Mouse (Mus musculus) intestine, embryonic 14.5 days (tissue): ENCODE measurements at regions not wholly inside any gene's neighbourhood (a gene's known extent, or its start where the extent isn't known, plus 50 kb on each side); places are given as distances from the start of the nearest gene placed in this dataset.

Experiments
- ATAC-seq: fragments of 200-750 bp; cut with Nextera tagmentation; replicated peaks from 2 replicates; pipeline ENCODE4 v1.8.0; 2017; ENCODE audit warnings: low read depth, moderate number of reproducible peaks, moderate TSS enrichment, moderate library complexity; ENCODE audit not compliant: low FRiP score, low TSS enrichment
- DNase-seq: peaks from one replicate; pipeline ENCODE4 v3.0.0-alpha.2; 2018; ENCODE audit warnings: low spot score
- H3K27ac ChIP-seq: fragments of 300-500 bp; sonication (generic); 2 replicates; pipeline ENCODE4 v1.5.1; 2014; ENCODE audit warnings: low read depth, mild to moderate bottlenecking, control low read depth
- H3K27me3 ChIP-seq: fragments of 300-500 bp; sonication (generic); replicated peaks from 2 replicates; pipeline ENCODE4 v1.6.1; 2014; ENCODE audit warnings: low read length, control low read depth; ENCODE audit not compliant: control insufficient read depth, insufficient read depth
- H3K36me3 ChIP-seq: fragments of 300-500 bp; sonication (generic); 2 replicates; pipeline ENCODE4 v1.6.1; 2014; ENCODE audit warnings: low read length, control low read depth; ENCODE audit not compliant: control insufficient read depth, insufficient read depth
- H3K4me1 ChIP-seq: fragments of 300-500 bp; sonication (generic); replicated peaks from 2 replicates; pipeline ENCODE4 v1.6.1; 2014; ENCODE audit warnings: low read length, control low read depth, mixed read lengths; ENCODE audit not compliant: control insufficient read depth, insufficient read depth
- H3K4me2 ChIP-seq: fragments of 300-500 bp; sonication (generic); 2 replicates; pipeline ENCODE4 v1.6.1; 2014; ENCODE audit warnings: low read length
- H3K4me3 ChIP-seq: fragments of 300-500 bp; sonication (generic); 2 replicates; pipeline ENCODE4 v1.5.1; 2014; ENCODE audit warnings: low read depth, low read length, control low read depth, mixed read lengths
- H3K9ac ChIP-seq: fragments of 300-500 bp; sonication (generic); 2 replicates; pipeline ENCODE4 v1.6.1; 2014; ENCODE audit warnings: mild to moderate bottlenecking, low read length
- H3K9me3 ChIP-seq: fragments of 300-500 bp; sonication (generic); 2 replicates; pipeline ENCODE4 v1.6.1; 2016; ENCODE audit warnings: low read length, control low read depth; ENCODE audit not compliant: control insufficient read depth
- WGBS: fragments of 180-500 bp; shearing (Covaris S2); extraction: QIAGEN DNeasy Blood & Tissue Kit; methylation state at CpG from one replicate; pipeline ENCODE4 v1.1.7; 2014; 5-methylcytosine and 5-hydroxymethylcytosine counted together

GRCm38 (mm10) chr13:81944047-81944446 is 161.2 kb downstream of the Cetn3 start:
- Histone ChIP-seq H3K9ac (no peak overlapping the region), H3K4me2 (peak overlapping the region; percentile 48), H3K4me3 (peak overlapping the region; percentile 17), H3K4me1 (peaks cover 4% of the 10 kb centered on the region), H3K27ac (no peak overlapping the region), H3K9me3 (no peaks in the 10 kb centered on the region), H3K27me3 (no peaks in the 10 kb centered on the region), H3K36me3 (no peaks in the 10 kb centered on the region)
- ATAC-seq (peak; percentile 64; the same call in 1 of the 2 replicates), DNase-seq (peak; percentile 90)
- 12% methylated on average over 9 of the region's 9 CpGs for WGBS

- ATAC-seq (0 out of 2 replicates have a peak, but pooled peaks have one; percentile 52), DNase-seq (no peak)
- peak overlapping the region; percentile 17 for H3K4me3 ChIP-seq
- no peaks in the 10 kb centered on the region for H3K36me3 ChIP-seq
- H3K9ac ChIP-seq, result no peak overlapping the region
- H3K27me3 ChIP-seq, result no peaks in the 10 kb centered on the region
- peaks cover 4% of the 10 kb centered on the region for H3K4me1 ChIP-seq
- H3K4me2 ChIP-seq, result peak overlapping the region; percentile 48
- H3K27ac ChIP-seq, result no peak overlapping the region
- H3K9me3 ChIP-seq, result no peaks in the 10 kb centered on the region
- 31% methylated on average over 6 of the region's 6 CpGs for WGBS
These were observed 161.6 kb downstream of the Cetn3 start for GRCm38 (mm10) chr13:81944469-81944868.

GRCm38 (mm10) chr13:81945741-81946140 is 162.9 kb downstream of the Cetn3 start:
- Histone ChIP-seq H3K36me3 (no peaks in the 10 kb centered on the region), H3K9me3 (no peaks in the 10 kb centered on the region), H3K9ac (no peak overlapping the region), H3K4me1 (peaks cover 4% of the 10 kb centered on the region), H3K4me2 (peak overlapping the region; percentile 47), H3K27ac (no peak overlapping the region), H3K27me3 (no peaks in the 10 kb centered on the region), H3K4me3 (0 out of 2 replicates have a peak overlapping the region, but pooled peaks have one; percentile 6)
- DNase-seq (peak; percentile 51), ATAC-seq (no peak)
- WGBS, result 6% methylated on average over 9 of the region's 9 CpGs

- no peak overlapping the region for H3K4me3 ChIP-seq
- H3K9ac ChIP-seq, result no peak overlapping the region
- no peaks in the 10 kb centered on the region for H3K27me3 ChIP-seq
- no peak overlapping the region for H3K4me2 ChIP-seq
- H3K27ac ChIP-seq, result no peak overlapping the region
- DNase-seq, result no peak
- no peaks in the 10 kb centered on the region for H3K4me1 ChIP-seq
- ATAC-seq, result no peak
- no peaks in the 10 kb centered on the region for H3K36me3 ChIP-seq
- H3K9me3 ChIP-seq, result no peaks in the 10 kb centered on the region
- WGBS, result 68% methylated on average over 2 of the region's 2 CpGs
These were observed 182.6 kb downstream of the Cetn3 start for GRCm38 (mm10) chr13:81965431-81965830.

GRCm38 (mm10) chr13:81975878-81976277 is 193.0 kb downstream of the Cetn3 start:
- Histone ChIP-seq H3K4me2 (no peak overlapping the region), H3K27me3 (no peaks in the 10 kb centered on the region), H3K9ac (no peak overlapping the region), H3K9me3 (no peaks in the 10 kb centered on the region), H3K4me3 (no peak overlapping the region), H3K36me3 (no peaks in the 10 kb centered on the region), H3K4me1 (no peaks in the 10 kb centered on the region), H3K27ac (no peak overlapping the region)
- WGBS, result 60% methylated on average over 2 of the region's 2 CpGs
- no peak for ATAC-seq
- DNase-seq, result no peak

- no peaks in the 10 kb centered on the region for H3K36me3 ChIP-seq
- no peak overlapping the region for H3K9ac ChIP-seq
- H3K4me3 ChIP-seq, result no peak overlapping the region
- ATAC-seq, result no peak
- H3K27me3 ChIP-seq, result no peaks in the 10 kb centered on the region
- WGBS, result 71% methylated on average over 6 of the region's 6 CpGs
- no peaks in the 10 kb centered on the region for H3K4me1 ChIP-seq
- H3K9me3 ChIP-seq, result no peaks in the 10 kb centered on the region
- H3K27ac ChIP-seq, result no peak overlapping the region
- DNase-seq, result no peak
- H3K4me2 ChIP-seq, result no peak overlapping the region
These were observed 195.1 kb downstream of the Cetn3 start for GRCm38 (mm10) chr13:81978003-81978402.

GRCm38 (mm10) chr13:81979289-81979688 is 196.4 kb downstream of the Cetn3 start:
- H3K4me1 ChIP-seq, result no peaks in the 10 kb centered on the region
- ATAC-seq (no peak), DNase-seq (no peak)
- no peaks in the 10 kb centered on the region for H3K9me3 ChIP-seq
- no peak overlapping the region for H3K9ac ChIP-seq
- no peaks in the 10 kb centered on the region for H3K27me3 ChIP-seq
- H3K4me3 ChIP-seq, result no peak overlapping the region
- no peak overlapping the region for H3K4me2 ChIP-seq
- H3K27ac ChIP-seq, result no peak overlapping the region
- no peaks in the 10 kb centered on the region for H3K36me3 ChIP-seq

GRCm38 (mm10) chr13:81980094-81980493 is 197.2 kb downstream of the Cetn3 start:
- no peaks in the 10 kb centered on the region for H3K27me3 ChIP-seq
- H3K27ac ChIP-seq, result no peak overlapping the region
- H3K4me2 ChIP-seq, result no peak overlapping the region
- no peaks in the 10 kb centered on the region for H3K4me1 ChIP-seq
- DNase-seq (no peak), ATAC-seq (no peak)
- H3K9ac ChIP-seq, result no peak overlapping the region
- 74% methylated on average over 5 of the region's 5 CpGs for WGBS
- no peaks in the 10 kb centered on the region for H3K9me3 ChIP-seq
- no peak overlapping the region for H3K4me3 ChIP-seq
- H3K36me3 ChIP-seq, result no peaks in the 10 kb centered on the region

- H3K4me3 ChIP-seq, result no peak overlapping the region
- no peak overlapping the region for H3K9ac ChIP-seq
- no peak overlapping the region for H3K4me2 ChIP-seq
- no peaks in the 10 kb centered on the region for H3K9me3 ChIP-seq
- 41% methylated on average over 2 of the region's 2 CpGs for WGBS
- DNase-seq (no peak), ATAC-seq (no peak)
- no peaks in the 10 kb centered on the region for H3K27me3 ChIP-seq
- no peak overlapping the region for H3K27ac ChIP-seq
- no peaks in the 10 kb centered on the region for H3K4me1 ChIP-seq
- no peaks in the 10 kb centered on the region for H3K36me3 ChIP-seq
These were observed 199.6 kb downstream of the Cetn3 start for GRCm38 (mm10) chr13:81982491-81982890.
